Mouse (Mus musculus): Measurements from ENCODE around the gene Slc38a10.

The Slc38a10 gene

DNA sequence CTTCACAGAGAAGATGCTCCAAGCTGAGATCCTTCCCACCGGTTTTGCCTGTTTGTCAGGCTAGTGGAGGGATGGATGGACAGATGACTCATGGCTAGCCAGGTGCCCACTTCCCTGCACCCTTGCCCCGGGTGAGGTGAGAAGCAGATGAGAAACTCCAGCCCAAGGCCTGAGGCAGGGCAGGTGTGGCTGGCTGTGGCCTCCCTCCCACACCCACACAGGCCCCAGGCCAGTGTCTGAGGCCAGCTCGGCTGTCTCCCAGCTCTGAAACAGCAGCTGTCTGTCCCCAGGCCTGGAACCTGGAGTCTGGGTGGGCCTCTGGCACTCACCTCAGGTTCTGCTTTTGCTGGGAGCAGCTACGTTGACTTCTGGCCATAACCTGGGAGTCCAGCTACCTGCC is 24.8 kb upstream of the Slc38a10 start:
- no peak for DNase-seq (ENCODE audit: low read depth, low spot score)

GRCm38 (mm10) chr11:120173213-120173612 is 22.1 kb upstream of the Slc38a10 start:
- no peak for DNase-seq (ENCODE audit: low read depth, low spot score)

DNA sequence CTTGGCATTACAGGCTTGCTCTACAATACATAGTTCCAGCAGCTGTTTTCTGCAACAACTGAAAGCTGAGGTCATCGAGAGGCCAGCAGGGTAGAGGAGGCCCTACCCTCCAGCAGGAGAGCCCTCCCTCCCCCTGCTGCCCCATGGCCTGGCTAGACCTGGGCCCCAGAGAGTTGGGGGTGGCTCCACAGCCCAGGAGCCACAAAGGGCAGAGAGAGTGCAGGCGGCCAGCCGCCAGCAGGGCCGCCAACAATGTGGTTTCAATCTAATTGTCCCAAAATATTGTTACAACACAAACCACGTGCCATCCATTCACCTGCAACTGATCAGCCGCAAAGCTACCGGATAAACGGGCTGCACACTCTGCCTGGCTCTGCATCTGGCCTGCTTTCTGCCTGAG is 20.0 kb upstream of the Slc38a10 start:
- peak; percentile 45 for DNase-seq (ENCODE audit: low read depth, low spot score)

DNA sequence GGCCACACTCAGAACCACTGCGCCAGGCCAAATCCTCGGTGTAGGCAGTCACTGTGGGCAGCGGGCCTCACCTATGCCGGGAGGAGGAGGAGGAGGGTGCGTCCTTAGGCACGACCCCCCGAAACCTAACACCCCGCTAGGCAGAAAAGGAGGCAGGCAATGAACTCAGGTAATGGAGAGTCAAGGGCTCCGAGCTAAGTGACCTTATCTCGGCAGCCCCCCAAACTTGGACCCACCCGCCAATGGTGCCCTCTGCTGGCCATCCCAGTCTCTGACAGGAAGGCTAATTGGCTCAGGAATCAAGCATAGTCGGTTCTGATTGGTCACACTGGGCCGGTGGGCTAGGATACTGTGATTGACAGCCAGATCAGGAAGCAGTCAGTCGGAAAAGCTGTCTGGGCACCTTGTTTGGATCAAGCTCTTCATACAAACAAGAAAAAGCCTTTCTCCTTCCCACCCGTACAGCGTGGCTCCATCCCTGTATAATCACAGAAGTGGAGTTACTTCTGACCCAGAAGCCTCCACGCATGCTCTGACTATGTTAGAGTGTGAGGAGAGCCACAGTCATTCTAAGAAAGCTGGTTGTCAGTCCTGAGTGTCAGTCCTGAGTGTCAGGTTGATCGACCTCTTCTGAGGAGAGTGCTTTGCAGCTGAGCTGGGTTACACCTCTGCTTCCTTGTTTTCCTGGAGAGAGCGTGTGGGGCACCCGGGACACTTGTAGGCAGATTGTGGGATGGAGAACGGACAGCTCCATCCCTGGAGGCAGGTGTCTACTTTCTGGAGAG is 18.3 kb upstream of the Slc38a10 start:
- DNase-seq (ENCODE audit: low read depth, low spot score), result no peak

- no peak for DNase-seq (ENCODE audit: low read depth, low spot score)
Measured at GRCm38 (mm10) chr11:120168516-120168915, 17.4 kb upstream of the Slc38a10 start.

DNA sequence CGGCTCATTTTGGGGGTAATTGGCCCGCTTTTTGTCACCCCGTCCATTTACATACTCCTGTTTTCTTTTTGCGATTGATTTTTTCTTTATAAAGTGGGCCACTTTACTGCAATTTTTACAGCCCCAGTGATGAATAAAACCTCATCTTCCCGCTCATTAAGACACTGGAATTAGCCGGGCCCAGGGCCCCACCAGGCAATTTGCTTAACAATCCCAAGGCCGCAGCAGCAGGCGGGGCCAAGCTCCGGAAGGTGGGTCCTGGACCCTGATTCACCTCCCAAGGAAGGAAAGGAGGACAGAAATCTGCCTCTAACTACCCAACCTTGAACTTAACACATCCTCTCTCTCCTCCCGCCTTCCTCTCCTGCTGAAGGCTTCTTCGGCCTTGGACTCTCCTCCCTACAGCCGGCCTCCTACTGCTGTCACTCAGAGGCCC is 16.8 kb upstream of the Slc38a10 start:
- no peak for DNase-seq (ENCODE audit: low read depth, low spot score)

DNA sequence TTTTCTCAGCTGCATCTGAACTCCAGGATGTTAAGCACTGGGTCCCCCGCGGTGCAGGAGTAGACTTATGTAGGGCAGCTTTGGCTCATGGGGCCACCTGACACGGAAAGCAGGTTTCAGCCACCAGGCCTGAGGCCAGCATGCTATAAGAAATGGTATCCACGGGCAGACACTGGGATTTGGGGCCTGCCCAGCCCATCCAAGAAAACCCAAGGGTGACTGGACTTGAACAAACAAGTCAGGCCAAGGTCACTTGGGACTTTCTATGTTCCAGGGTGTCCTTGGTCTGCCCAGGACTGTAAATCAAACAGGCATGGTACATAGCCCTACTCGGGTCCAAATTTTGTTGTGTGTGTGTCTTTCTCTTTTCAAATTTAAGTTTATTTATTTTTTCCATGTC is 15.9 kb upstream of the Slc38a10 start:
- DNase-seq (ENCODE audit: low read depth, low spot score), result no peak

- DNase-seq (ENCODE audit: low read depth, low spot score), result no peak
Measured at GRCm38 (mm10) chr11:120164471-120165261, 13.5 kb upstream of the Slc38a10 start.

GRCm38 (mm10) chr11:120164028-120164427 is 12.9 kb upstream of the Slc38a10 start:
- no peak for DNase-seq (ENCODE audit: low read depth, low spot score)

DNA sequence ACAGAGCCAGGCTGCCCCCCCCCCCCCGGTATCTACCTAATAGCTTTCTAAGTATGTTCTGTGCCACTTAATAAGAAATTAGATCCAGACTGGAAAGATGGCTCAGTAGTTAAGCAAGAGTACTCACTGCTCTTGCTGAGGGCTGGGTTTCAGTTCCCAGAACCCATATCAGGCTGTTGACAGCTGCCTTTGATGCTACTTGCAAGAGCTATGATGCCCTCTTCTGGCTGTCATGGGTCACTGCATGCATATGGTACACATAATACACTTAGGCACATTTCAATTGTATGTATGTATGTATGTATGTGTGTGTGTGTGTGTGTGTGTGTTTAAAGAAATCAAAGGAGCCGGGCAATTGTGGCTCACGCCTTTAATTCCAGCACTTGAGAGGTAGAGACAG is 12.1 kb upstream of the Slc38a10 start:
- peak; percentile 29 for DNase-seq (ENCODE audit: low read depth, low spot score)

DNA sequence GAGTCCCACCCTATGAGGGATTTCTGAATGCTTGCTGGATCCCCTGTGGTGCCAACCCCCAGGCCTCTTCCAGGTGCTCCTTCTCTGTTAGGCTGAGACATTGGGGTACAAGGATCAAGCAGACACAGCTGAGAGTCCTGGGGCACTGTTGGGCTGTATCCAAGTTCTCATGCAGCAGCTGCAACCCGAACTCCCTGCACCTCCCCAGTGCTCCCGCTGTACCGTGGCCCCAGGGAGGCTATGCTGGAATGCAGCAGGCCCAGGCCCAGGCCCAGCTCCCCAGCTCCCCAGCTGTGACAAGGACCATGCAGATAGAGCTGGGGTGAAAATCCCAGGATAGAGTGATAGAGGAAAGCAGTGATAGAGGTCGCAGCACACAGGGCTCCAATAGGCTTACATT is 10.1 kb upstream of the Slc38a10 start:
- DNase-seq (ENCODE audit: low read depth, low spot score), result no peak

DNA sequence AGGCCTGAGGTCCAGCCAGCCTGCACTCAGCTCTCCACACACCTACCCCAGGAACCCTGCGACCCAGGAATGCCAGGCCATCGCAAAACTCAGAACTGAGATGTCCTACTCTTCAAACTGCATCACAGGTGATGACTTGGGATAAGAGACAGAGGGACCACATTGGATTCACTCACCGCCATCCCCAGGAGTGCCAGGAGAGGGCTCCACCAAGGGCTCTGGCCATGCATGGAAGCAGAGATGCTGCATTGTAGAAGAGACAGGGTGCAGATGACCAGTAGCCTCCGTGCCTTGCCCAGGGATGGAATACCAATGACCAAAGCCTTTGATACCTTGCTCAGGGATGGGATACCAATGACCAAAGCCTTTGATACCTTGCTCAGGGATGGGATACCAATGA is 9.3 kb upstream of the Slc38a10 start:
- peak; percentile 64 for DNase-seq (ENCODE audit: low read depth, low spot score)

GRCm38 (mm10) chr11:120159653-120160052 is 8.5 kb upstream of the Slc38a10 start:
- DNase-seq (ENCODE audit: low read depth, low spot score), result no peak

DNA sequence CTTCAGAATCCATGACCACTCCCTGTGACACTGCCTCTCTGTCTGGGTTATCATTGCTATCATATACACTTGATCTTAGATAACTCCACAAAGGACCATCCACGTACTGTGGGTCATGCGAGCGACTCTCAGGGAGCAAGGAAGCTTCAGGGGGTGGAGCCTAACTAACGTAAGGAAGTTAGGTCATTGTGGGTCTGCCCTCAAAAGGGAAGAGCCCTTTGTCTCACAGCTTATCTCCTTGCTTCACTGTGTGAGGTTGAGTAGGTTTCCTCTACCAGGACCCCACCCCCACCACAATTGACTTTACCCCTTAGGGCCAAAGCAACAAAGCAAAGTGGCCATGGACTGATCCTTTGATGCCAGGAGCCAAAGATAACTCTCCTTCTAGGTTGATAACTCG is 7.7 kb upstream of the Slc38a10 start:
- DNase-seq (ENCODE audit: low read depth, low spot score), result no peak

GRCm38 (mm10) chr11:120150440-120151112 is 570 bp downstream of the Slc38a10 start:
- peak; percentile 63 for DNase-seq (ENCODE audit: low read depth, low spot score)

DNA sequence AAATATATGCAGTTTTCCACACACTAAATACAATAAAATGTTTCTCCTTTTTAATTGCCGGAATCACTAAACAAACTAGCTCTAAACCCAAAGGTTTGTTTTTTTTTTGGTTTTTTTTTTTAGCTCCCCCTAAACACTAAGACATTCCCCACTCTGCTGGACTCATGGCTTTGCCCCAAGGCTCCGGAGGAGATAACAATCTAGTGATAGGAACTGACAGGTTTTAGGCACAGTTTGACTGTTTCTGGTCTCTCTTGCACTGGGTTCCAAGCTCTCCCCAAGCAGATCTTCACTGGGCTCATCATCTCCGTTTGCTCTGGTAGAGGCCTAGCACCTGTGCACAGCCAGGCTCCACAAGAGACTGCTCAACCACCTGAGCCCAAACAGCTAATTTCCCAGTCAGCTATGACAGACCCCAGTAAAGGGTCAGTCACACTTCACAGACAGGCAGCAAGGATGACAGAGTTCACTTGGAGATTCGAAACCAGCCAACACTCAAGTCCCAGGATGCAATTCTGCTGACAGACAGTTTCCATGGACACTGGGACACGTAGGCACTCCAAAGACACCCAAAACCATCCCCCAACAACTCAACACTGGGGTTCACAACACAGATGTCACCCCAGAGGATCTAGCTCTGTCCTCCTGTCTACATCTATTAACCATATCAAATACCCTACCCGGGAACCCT is 1.5 kb downstream of the Slc38a10 start:
- DNase-seq (ENCODE audit: low read depth, low spot score), result peak; percentile 82

GRCm38 (mm10) chr11:120148201-120148855 is 2.8 kb downstream of the Slc38a10 start:
- no peak for DNase-seq (ENCODE audit: low read depth, low spot score)

GRCm38 (mm10) chr11:120143708-120144497 is 7.2 kb downstream of the Slc38a10 start:
- peak; percentile 26 for DNase-seq (ENCODE audit: low read depth, low spot score)

DNA sequence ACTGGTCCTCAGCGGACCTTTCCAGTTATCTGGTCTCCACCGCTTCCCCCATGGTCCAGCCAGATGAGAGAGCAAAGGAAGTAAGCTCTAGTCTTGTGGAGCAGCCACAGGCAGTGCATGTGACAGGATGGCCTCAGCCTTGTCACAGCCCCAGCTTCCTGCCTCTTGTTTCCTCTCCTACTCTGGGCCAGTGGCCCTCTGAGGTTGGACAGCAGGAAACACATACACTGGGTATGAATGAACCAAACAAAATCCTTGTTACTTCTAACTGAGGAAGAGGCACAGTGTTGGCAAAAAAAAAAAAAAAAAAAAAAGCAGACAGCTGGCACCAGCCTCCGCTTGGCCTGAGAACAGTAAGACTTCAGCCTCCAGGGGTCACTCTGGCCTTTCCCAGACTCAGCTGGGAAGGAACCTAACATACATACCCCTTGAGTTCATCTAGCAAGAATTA is 8.5 kb downstream of the Slc38a10 start:
- peak; percentile 54 for DNase-seq (ENCODE audit: low read depth, low spot score)

- no peak for DNase-seq (ENCODE audit: low read depth, low spot score)
Measured at GRCm38 (mm10) chr11:120140255-120140654, 10.9 kb downstream of the Slc38a10 start.
